Mouse (Mus musculus): ENCODE measurements around the gene Thap12. TPM values are rescaled to one million over a fixed set of nuclear protein-coding genes. Genes with fewer than 3 reads are reported as not detected.
A peak's percentile ranks its signal among the peaks of the same experiment; 100 is the strongest.

Gene Thap12
- polyA plus RNA-seq, 1 experiment, result 42.3 TPM

DNA sequence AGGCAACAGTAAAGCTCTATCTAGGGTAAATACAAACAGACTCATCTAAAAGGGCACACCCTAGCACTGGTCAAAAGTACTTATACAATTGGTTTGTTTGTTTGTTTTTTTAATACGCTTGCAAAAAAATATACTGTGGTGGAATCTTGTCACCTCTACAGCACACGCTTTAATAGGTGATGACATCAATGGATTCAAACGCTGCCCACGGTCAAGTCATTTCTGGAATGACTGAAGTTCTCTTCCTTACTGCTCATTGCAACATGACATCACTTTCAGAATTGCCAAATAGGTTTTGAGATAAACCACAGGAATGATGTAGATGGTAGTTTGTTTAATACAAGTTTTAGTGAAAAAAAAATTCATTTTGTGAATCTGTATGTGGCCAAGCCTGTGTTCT lies 4.3 kb upstream of the Thap12 start:
- no peak for DNase-seq (ENCODE audit: low read depth)
- TF ChIP-seq POLR2A (IDR thresholded peaks at IDR 0.05; ENCODE audit: borderline replicate concordance, extremely low read depth, insufficient read depth, insufficient read length, poor library complexity, severe bottlenecking), result no peak
- TF ChIP-seq CTCF (IDR thresholded peaks at IDR 0.05; ENCODE audit: borderline replicate concordance, extremely low read depth, insufficient read depth, insufficient read length), result no peak

DNA sequence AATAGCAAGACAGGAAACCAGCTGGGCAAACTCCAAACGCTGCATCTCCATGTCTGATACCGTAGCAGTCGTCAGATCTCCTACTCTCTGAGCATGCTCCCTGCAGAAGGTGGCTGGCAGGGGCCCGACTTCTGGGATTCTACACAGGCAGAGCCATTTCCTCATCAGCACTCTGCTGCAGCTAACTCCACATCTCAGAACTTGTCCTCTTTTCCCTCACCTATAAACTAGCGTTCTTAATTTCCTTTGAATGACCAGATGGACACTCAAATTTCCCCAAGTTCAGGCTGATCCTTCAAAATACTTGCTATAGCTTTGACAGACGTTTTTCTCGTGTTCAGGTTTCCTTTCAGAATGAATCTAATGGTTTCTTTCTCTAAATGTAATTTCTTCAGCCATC lies 1.1 kb upstream of the Thap12 start:
- no peak for DNase-seq (ENCODE audit: low read depth)
- TF ChIP-seq CTCF (IDR thresholded peaks at IDR 0.05; ENCODE audit: borderline replicate concordance, extremely low read depth, insufficient read depth, insufficient read length) (no peak), POLR2A (IDR thresholded peaks at IDR 0.05; ENCODE audit: borderline replicate concordance, extremely low read depth, insufficient read depth, insufficient read length, poor library complexity, severe bottlenecking) (no peak)

DNA sequence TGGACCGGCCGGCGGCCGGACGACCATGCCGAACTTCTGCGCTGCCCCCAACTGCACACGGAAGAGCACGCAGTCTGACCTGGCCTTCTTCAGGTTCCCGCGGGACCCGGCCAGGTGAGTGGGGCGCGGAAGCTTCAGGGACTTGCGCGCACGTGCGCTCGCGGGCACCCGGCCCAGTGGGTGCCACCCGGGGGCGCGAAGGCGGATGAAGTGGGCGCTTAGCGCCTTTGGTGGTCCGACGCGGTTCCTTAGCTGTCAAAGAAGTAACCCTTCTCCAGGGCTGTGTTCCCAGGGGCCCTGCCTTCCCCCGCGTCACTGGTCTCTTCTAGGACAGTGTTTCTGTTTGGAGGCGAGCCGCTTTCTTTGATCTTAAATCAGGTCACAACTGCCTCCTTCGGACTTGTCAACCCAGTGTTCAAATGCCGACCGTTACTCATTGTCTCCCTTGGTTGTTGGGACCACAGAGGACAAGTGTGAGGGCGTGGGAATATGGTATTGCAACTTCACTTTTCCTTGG lies 520 bp downstream of the Thap12 start:
- TF ChIP-seq POLR2A (IDR thresholded peaks at IDR 0.05; ENCODE audit: borderline replicate concordance, extremely low read depth, insufficient read depth, insufficient read length, poor library complexity, severe bottlenecking), result no peak
- TF ChIP-seq CTCF (IDR thresholded peaks at IDR 0.05; ENCODE audit: borderline replicate concordance, extremely low read depth, insufficient read depth, insufficient read length), result no peak
- DNase-seq (ENCODE audit: low read depth), result peak; percentile 49

DNA sequence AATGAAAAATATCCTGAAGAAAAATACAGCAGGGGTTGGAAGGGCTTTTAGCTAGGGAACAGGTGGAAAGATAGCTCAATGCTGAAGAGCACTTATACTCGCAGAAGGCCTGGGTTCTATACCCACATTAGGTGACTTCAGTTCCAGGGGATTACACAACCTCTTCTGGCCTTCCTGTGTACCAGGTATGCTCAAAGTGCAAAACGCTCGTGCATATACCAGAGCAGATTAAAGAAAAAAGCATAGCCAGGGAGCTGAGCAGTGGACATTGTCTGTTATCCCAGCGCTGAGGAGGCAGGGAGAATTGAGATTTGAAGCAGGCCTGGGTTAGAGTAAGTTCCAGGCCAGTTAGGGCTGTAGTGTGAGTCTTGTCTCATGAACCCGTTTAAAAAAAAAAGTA lies 1.4 kb downstream of the Thap12 start:
- no peak for TF ChIP-seq CTCF (IDR thresholded peaks at IDR 0.05; ENCODE audit: borderline replicate concordance, extremely low read depth, insufficient read depth, insufficient read length)
- DNase-seq (ENCODE audit: low read depth), result no peak

DNA sequence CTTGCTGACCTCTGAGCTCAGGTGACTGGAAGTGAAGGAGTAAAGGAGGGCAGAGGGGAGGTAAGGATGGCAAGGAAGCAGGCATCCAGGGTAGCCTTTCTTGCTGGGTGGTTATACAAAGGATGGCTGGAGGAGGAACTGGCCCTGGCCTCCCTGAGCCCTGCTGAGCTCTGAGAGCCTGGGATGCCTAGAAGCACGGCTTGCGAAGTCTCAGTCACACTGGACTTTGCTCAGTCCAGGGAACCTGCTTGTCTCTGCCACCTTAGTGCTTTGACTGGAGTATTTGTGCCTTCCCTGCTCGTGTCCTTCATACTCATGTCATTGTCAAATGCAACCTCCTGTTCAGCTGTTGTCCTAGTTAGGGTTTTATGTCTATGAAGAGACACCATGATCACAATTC lies 10.8 kb downstream of the Thap12 start:
- TF ChIP-seq POLR2A (IDR thresholded peaks at IDR 0.05; ENCODE audit: borderline replicate concordance, extremely low read depth, insufficient read depth, insufficient read length, poor library complexity, severe bottlenecking) (no peak), CTCF (IDR thresholded peaks at IDR 0.05; ENCODE audit: borderline replicate concordance, extremely low read depth, insufficient read depth, insufficient read length) (no peak)

DNA sequence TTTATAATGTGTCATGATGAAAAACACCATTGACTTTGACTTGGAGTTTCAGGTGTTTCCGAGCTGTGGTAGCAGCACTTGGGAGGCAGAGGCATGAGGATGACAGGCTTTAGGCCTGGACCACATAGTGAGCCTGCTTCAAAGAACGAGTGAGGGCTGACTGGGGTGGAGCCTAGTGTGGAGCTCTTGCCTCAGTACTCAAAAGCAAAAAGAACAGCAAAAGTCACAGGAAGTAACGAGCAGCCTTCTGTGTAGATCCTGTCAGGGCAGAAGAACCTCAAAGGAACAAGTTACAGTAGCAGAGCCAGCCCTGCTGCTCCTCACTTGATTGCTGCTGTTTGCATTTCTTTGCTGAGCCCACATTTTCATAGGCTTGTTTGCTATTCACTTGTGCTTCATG lies 14.5 kb downstream of the Thap12 start:
- no peak for TF ChIP-seq CTCF (IDR thresholded peaks at IDR 0.05; ENCODE audit: borderline replicate concordance, extremely low read depth, insufficient read depth, insufficient read length)
- TF ChIP-seq POLR2A (IDR thresholded peaks at IDR 0.05; ENCODE audit: borderline replicate concordance, extremely low read depth, insufficient read depth, insufficient read length, poor library complexity, severe bottlenecking), result no peak
- no peak for DNase-seq (ENCODE audit: low read depth)

More for the DNA sequence above, 10.8 kb downstream of the Thap12 start:
- DNase-seq (ENCODE audit: low read depth), result no peak

DNA sequence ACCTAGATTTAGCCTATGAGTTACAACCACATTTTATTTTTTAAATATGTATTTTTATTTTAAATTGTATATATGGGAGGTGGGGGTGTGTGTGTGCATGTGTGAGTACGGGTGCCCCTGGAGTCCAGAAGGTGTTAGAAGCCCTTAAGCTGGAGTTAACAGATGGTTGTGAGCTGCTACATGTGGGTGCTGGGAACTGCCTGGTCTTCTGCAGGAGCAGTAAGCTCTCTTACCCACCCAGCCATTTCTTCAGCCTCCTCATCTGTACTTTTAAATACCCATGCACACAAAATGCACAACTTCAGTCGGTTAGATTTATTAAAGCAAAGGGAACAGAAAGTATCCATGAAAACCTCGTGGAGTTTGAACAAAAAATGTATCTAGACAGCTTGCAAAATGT lies 16.9 kb downstream of the Thap12 start:
- TF ChIP-seq POLR2A (IDR thresholded peaks at IDR 0.05; ENCODE audit: borderline replicate concordance, extremely low read depth, insufficient read depth, insufficient read length, poor library complexity, severe bottlenecking), result no peak
- no peak for TF ChIP-seq CTCF (IDR thresholded peaks at IDR 0.05; ENCODE audit: borderline replicate concordance, extremely low read depth, insufficient read depth, insufficient read length)
- no peak for DNase-seq (ENCODE audit: low read depth)

DNA sequence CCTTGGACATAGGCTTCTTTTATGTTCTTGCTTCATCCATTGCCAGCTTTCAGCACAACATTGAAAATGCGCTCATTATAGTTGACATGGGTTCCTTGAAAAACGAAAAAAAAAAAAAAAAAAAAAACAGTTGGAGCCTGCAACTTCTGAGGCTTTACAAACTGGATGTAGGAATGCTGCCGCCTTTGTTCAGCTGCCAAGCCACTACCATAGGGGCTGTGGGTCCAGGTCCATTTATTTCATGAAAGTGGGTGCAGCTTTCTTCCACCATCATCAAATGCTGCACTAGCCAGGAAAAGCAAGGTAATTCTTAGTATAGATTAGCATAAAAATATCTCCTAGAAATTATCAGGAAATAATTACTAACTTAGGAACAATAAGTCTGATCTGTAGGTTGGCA lies 17.8 kb downstream of the Thap12 start:
- peak; percentile 64 for DNase-seq (ENCODE audit: low read depth)

DNA sequence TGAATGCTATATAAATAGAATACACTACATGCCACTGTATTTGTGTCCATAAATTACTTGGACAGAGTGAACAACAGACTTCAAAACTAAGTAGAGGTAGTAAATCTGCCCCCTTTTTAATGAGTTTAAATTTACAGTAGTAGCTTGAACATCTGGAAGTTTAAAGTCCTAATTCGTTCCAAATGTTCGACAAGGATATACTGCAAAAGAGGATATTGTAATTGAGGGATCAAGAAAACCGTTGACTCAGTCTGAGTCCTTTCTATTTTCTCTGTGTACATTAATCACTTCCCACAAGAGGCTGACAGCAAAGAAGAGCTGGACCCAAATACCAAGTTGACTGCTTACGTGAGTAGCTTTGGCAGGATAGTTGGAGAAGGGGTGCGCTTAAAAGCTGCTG lies 18.3 kb downstream of the Thap12 start:
- DNase-seq (ENCODE audit: low read depth), result no peak
- TF ChIP-seq POLR2A (IDR thresholded peaks at IDR 0.05; ENCODE audit: borderline replicate concordance, extremely low read depth, insufficient read depth, insufficient read length, poor library complexity, severe bottlenecking) (no peak), CTCF (IDR thresholded peaks at IDR 0.05; ENCODE audit: borderline replicate concordance, extremely low read depth, insufficient read depth, insufficient read length) (no peak)

More for the DNA sequence above, 17.8 kb downstream of the Thap12 start:
- TF ChIP-seq POLR2A (IDR thresholded peaks at IDR 0.05; ENCODE audit: borderline replicate concordance, extremely low read depth, insufficient read depth, insufficient read length, poor library complexity, severe bottlenecking), result no peak
- no peak for TF ChIP-seq CTCF (IDR thresholded peaks at IDR 0.05; ENCODE audit: borderline replicate concordance, extremely low read depth, insufficient read depth, insufficient read length)

DNA sequence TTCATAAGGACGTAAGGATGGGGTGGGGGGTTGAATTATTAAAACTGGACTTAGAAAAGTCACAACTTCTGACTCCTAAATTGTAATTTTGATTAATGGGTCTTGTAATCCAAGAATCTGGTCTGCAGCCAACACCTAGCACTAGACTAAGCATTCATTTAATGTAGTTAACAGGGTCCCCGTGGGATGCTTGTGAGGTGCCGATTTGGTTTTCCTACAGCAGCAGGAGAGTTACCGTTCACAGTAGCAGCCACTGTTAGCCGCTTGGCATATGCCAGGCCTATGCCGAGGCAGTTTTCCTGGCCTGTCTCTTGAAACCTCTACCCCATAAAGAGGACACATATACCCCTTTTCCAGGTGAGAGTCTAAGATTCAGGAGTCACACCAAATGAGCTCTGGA lies 18.7 kb downstream of the Thap12 start:
- no peak for DNase-seq (ENCODE audit: low read depth)
- TF ChIP-seq POLR2A (IDR thresholded peaks at IDR 0.05; ENCODE audit: borderline replicate concordance, extremely low read depth, insufficient read depth, insufficient read length, poor library complexity, severe bottlenecking) (no peak), CTCF (IDR thresholded peaks at IDR 0.05; ENCODE audit: borderline replicate concordance, extremely low read depth, insufficient read depth, insufficient read length) (no peak)

DNA sequence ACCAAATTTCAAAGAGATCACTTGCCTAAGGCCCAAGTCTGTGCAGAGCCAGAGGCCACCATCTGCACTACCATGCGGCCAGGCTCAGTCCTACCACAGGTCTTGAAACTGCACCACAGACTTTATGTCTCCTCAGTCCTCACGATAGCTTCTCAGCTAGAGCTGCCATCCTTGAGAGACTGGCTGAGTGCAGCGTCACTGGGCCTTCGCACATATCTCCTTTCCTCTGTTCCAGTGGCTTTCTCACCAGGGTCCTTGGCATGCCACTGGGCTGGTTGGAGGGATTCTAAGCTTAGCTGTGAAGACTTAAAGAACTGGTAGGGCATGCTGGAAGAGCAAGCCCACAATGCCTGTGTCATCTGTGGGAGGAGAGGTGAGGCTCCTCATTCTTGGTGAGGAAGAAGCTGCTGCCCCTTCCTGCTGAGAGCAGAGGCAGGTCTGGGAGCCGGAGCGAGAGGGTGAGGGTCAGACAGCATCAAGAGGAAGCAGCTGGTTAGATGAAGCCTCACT lies 22.8 kb downstream of the Thap12 start:
- DNase-seq (ENCODE audit: low read depth), result no peak
- no peak for TF ChIP-seq CTCF (IDR thresholded peaks at IDR 0.05; ENCODE audit: borderline replicate concordance, extremely low read depth, insufficient read depth, insufficient read length)
- no peak for TF ChIP-seq POLR2A (IDR thresholded peaks at IDR 0.05; ENCODE audit: borderline replicate concordance, extremely low read depth, insufficient read depth, insufficient read length, poor library complexity, severe bottlenecking)

DNA sequence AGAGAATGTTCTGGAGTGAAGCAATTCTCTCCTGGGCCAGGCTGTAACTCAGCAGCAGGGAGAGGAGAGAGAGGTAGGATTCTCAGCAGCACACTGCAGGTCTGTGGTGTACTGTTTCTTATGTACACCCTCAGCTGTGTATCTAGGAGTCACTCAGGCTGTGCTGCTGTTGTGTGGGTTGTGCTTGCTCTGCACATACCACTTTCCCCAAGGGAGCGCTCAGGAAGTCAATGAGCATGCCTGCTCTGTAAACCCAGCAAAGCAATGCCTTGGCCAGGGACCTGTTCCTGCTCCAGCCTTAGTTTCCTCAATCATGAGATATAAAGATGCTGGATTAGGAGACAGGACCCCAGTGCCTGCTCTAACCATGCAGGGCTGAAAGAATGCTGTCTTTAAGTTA lies 25.1 kb downstream of the Thap12 start:
- no peak for DNase-seq (ENCODE audit: low read depth)
- TF ChIP-seq POLR2A (IDR thresholded peaks at IDR 0.05; ENCODE audit: borderline replicate concordance, extremely low read depth, insufficient read depth, insufficient read length, poor library complexity, severe bottlenecking) (no peak), CTCF (IDR thresholded peaks at IDR 0.05; ENCODE audit: borderline replicate concordance, extremely low read depth, insufficient read depth, insufficient read length) (no peak)
